Mouse (Mus musculus): ENCODE results near the gene Zzz3.

Gene Zzz3

DNA sequence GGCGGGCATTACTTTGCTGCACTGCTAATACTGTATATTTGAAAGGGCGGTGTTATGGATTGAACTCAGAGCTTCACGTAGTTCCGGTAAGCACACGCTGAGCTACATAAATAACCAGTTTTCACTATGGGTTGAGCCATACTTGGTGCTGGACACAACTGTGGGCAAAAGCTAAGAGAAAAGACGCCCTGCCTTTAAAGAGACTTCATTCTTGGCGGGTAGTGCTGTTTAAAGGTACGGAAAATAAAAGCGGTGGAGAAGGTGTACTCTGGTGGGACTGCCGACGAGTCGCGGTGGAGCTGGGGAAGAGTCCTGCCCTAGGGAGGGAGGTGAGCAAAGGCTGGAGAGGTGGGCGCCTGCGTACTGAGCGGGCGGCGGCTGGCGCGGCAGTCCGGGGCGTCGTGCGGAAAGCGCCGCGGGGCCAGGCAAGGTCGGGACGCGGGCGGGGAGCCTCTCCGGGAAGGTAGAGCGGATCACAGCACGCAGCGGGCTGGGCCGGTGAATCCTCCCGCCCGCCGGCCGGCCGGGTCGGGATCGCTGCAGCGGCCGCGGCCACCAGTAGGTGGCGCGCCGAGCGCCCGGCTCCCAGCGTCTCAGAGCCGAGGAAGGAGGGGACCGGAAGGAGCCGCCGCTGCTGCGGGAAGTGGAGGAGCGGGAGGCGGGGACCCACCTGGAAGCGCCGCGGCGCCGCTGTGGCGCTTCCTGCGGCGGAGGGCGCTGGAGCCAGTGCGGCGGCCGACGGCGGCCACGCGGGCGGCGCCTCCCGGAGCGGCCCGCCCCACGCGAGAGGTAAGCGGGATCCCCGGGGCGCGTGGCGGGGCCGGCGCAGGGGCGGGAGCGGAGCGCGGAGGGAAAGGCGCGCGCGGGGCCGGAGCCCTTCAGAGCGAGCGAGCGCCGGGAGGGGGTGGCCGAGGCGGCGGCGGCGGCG lies at the start of gene Zzz3:
TSS of gene Zzz3 (plus strand) at position 124 of the 928 bp plus-strand sequence.
- DNase-seq (ENCODE audit: low spot score): peak; percentile 93

GRCm38 (mm10) chr3:152345732-152346632 lies 49.3 kb upstream of the Zzz3 start, which contains the start of gene Usp33:
Usp33 (plus strand) TSS chr3:152346478.
- DNase-seq (ENCODE audit: low spot score): peak; percentile 94

DNA sequence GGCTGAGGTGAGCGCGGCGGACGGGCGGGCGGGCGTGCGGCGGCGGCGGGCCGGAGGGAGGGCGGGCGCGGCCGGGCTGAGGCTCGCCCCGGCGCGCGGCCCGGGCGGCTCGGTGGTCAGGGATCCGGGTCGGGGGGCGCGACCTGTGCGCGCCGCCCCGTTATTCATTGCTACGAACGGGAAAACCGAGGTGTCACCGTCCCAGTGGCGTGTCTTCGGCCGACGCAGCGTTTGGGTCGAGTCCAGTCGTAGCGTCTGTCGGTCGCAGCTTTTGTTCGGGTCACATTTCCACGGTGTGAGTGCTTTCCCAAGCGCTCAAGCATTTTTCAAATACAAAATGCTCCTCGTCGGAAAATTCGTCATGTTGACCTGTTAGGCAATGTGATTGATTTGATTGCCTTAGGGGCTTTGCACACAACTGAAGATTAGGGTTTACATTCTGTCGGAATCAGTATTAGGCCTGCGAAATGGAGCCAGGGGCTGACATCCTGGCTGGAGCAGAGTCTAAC lies 48.6 kb upstream of the Zzz3 start:
- peak; percentile 17 for DNase-seq (ENCODE audit: low spot score)

DNA sequence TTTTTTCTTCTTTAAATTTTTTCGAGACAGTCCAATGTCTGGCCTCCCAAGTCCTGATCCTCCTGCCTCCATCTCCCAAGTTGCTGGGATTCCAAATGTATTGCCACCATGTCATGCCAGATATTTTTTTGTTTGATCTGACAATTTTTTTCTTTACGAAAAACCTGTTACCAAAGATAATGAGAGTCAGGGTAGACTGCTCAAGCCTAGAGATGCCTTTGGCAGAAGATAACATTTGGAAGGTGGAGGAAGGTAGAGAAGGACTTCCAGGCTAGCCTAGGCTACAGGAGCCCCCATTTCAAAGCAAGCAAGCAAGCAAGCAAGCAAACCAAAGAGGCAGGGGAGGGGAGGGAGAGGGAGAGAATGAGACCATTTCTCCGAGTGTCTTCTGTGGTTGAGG lies 48.0 kb upstream of the Zzz3 start:
- no peak for DNase-seq (ENCODE audit: low spot score)

DNA sequence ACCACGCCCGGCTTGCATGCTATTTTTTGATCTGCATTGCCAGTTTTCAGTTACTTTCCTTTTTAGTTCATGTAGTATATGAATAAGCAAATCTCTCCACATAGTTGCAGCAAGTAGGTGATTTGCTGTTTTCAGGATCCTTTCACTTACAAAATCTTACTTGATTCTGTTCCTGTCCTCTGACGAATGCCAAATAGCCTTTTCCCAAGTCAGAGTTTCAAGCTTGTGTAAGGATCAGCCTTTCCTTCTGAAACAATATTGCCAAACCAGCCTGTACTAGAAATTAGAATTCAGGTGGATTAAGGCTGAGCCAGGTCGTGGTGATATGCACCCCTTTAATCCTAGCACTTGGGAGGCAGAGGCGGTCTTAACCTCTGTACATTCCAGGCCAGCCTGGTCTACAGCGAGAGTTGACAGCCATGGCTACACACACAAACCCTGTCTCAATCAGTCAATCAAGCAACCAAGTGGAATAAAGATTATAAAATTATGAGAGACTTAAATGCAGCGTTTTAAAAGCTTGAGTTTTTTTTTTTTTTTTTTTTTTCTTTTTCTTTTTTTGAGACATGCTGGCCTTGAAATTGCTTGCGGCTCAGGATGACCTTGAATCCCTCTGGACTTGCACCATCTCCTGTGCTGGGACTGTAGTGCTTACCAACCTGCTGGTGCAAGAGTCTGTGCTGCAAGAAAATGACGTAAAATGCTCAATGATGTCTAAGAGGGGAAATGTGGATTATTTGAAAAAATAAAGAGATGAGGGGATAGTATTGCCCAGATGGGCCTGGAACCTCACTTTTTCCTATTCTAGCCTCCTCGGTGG lies 47.1 kb upstream of the Zzz3 start:
- DNase-seq (ENCODE audit: low spot score): no peak

DNA sequence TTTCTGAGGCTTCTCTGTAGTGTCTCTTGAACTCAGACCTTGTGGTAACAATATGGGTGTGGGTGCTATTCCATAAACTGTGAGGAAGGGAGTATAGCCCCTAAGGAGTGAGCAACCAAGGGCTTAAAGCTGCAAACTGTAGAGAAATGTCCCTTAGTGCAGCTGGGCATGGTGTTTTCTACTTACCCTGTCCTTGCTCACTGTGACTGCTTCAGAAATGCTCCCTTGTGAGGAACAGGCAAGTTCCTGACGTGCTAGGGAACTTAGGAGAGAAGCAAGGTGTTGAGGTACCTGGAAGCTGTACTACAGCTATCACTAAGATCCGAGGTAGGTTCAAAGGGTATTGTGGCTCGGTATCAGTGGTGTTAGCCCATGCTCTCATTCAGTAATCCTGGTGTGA lies 44.8 kb upstream of the Zzz3 start:
- DNase-seq (ENCODE audit: low spot score): no peak

- peak; percentile 14 for DNase-seq (ENCODE audit: low spot score)
These were observed 44.3 kb upstream of the Zzz3 start for GRCm38 (mm10) chr3:152350966-152351365.

GRCm38 (mm10) chr3:152352289-152352688 lies 43.0 kb upstream of the Zzz3 start:
- DNase-seq (ENCODE audit: low spot score): no peak

DNA sequence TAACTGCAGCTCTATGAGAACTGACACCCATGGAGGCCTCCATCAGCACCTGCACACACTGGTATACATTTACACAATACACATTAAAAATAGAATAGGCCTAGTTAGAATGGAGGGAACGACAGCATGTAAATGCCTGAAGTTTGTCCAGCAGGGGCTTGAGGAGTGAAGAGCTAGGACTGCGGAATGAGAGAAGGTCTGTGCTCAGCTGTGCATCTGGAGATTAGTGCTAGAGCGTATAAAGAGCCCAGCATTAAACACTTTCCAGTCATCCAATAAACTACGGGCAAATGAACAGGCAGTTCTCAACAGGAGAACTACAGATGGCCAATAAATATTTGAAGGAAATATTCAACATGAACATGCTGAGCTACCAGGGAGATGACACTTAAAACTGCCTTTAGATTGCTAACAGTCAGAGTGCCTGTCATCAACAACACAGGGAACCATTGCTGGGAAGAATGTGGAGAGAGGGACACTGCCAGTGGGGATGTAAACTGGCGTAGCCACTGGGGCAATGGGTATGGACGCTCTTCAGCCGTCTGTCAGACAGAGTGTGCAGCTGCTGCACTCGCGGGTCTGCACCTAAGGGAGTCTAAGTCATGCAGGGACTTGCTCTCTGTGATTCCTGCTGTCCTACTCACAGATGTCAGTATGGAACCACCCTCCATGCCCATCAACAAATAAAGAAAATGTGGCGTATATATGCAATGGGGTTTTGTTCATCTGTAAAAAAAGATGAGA lies 41.7 kb upstream of the Zzz3 start:
- no peak for DNase-seq (ENCODE audit: low spot score)

- peak; percentile 71 for DNase-seq (ENCODE audit: low spot score)
These were observed 39.9 kb upstream of the Zzz3 start for GRCm38 (mm10) chr3:152355361-152355760.

DNA sequence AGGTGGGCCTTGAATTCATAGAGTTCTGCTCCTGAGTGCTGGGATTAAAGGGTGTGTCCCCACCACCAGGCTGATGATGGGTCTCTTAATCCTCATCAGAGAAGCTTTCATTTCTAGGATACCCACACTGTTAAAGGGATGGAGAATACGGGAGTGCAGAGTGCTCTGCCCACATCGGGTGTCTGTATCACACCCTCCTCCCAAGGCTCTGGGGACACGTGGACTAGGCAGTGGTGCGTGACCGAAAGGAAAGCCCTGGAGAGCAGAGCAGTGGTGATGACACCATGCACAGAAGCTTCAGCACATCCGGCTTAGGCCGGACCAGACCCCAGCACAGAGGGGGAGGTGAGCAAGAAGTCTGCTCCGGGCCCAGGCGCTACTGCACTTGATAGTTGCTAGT lies 38.5 kb upstream of the Zzz3 start:
- no peak for DNase-seq (ENCODE audit: low spot score)

DNA sequence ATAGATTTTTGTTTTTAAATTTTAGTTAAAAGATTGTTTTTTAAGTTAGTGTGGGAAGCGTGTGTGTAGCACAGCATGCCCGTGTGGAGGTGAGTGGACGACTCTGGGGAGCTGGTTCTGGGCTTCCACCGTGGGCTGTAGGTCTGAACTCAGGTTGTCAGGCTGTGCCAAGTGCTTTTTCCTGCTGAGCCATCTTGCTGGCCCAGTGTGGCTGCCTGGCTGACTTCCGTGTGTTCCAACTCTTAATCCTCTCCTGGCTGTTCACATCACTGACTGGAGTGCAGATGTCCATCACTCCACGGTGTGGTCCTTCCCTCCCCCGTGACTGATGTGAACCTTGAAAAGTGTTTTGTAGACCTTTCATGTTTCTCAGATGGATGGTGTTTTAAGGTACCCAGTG lies 36.1 kb upstream of the Zzz3 start:
- DNase-seq (ENCODE audit: low spot score): no peak

- DNase-seq (ENCODE audit: low spot score): no peak
These were observed 31.1 kb upstream of the Zzz3 start for GRCm38 (mm10) chr3:152364181-152364580.

- DNase-seq (ENCODE audit: low spot score): no peak
These were observed 19.2 kb upstream of the Zzz3 start for GRCm38 (mm10) chr3:152376063-152376462.

- no peak for DNase-seq (ENCODE audit: low spot score)
These were observed 11.2 kb upstream of the Zzz3 start for GRCm38 (mm10) chr3:152384106-152384505.

DNA sequence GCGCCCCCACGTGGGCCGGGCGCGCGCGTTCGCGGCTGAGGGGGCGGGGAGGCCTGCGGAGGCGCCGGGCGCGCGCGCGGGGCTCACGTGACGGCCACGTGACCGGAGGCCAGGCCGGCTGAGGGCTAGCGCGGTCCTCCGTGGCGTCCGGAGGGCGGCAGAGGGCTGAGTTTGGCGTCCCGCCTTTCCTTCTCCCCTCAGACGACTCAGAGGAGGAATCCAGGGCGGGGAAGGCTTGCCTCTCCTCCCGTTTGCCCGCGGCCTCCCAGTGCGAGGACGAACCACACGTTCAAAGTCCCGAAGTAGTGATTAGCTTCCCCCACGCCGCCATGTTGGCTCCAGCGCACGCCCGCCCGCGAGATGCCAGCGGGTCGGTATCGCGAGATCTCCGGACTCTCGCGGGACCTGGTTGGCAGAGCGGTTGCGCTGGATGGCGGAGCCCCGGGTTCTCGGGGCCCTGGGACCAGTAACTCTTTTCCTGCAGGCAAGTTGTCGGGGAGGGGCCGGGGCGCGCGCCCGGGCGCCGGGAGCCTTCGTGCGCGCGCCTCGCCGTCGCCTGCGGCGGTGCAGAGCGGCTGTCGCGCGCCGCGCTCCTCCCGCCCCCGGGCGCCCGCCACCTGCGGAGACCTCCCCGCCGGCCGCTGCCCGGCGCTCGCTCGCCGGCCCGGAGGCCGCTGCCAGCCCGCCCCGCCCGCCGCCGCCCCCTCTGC lies 1.2 kb downstream of the Zzz3 start:
- DNase-seq (ENCODE audit: low spot score): peak; percentile 98

- no peak for DNase-seq (ENCODE audit: low spot score)
These were observed 1.7 kb downstream of the Zzz3 start for GRCm38 (mm10) chr3:152396988-152397314.

- no peak for DNase-seq (ENCODE audit: low spot score)
These were observed 2.2 kb downstream of the Zzz3 start for GRCm38 (mm10) chr3:152397335-152397940.

DNA sequence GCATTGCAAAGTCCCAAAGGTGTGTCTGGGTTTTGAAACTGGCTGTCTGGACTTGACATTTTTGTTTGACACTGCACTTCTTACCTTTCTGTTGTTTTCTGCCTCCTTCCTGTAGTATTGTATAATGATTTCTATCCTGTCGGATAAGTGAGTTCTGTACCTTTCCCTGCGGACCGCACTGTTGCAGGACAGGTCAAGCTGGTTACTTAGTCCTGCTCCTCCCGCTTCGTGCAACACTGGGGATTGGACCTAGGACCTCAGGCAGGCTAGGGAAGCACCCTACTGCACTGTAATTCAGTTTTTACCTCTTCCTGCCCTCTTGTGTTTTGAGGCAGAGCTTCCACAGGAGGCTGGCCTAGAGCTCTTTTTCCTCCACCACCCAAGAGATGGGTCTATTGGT lies 5.2 kb downstream of the Zzz3 start:
- peak; percentile 10 for DNase-seq (ENCODE audit: low spot score)

DNA sequence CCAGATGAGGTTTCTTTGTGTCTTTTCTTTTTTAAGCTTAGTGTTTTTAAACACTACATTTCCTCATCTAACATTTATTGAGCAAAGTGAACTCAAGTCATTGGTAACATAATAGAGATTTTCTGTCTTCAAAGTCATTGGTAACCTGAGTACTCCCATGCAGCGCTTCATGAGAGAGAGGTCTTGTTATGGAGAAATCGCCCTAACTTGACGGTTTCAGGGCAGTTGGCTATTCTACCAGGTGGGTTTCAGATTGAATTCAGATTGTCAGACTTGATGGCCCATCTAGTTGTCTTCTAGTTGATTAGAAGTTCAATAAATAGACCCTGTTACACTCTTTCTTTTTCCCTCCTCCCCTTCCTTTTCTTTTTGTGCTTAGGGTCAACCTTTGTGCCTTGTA lies 5.6 kb downstream of the Zzz3 start:
- DNase-seq (ENCODE audit: low spot score): no peak

All from lung, postnatal 25 days (tissue).